In the genomic region with DNA sequence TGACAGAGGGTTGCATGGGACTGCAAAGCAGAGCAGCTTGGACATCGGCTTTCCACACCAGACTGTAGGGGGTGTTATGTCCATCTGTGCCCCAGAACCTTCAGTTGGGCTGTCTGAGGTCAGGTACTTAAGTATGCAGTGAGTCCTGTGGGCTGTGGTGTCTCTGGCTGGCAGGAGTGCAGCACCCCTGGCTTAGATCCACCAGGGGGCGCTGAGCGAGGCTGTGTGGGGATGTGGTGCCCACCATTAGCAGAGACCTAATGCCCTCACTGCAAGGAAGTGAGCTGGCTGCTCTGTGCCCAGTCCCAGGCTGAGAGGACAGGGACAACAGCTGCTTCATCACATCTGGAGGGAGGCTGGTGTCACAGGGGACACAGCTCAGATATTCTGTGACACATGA, we compare ENCODE assay signal across 8 mouse cellular contexts.
DNase-seq lines count a peak whose midpoint lies in the region; ATAC-seq lines count a peak whose summit lies in the region.

No protein-coding gene starts in this region.

- peaks cover 28% of the 10 kb centered on the region for H3K4me1 ChIP-seq in midbrain, embryonic 13.5 days (replicated peaks)

- H3K27me3 ChIP-seq in midbrain, embryonic 13.5 days, result no peaks in the 10 kb centered on the region

- no peak overlapping the region for H3K9ac ChIP-seq in midbrain, embryonic 13.5 days (replicated peaks)

- no peaks in the 10 kb centered on the region for H3K36me3 ChIP-seq in midbrain, embryonic 13.5 days

- 12% methylated on average over 3 of the region's 3 CpGs for WGBS in midbrain, embryonic 13.5 days

- peak; percentile 39 to 65 for DNase-seq in heart, adult 18-20 months
- no peak for DNase-seq in heart, adult 8-10 months (ENCODE audit: low spot score)
- DNase-seq in CD4-positive helper T cell, adult 2 months (ENCODE audit: low read depth, low spot score), result peak; percentile 29
- peak; percentile 22 for DNase-seq in c-Kit-positive CD71-positive TER-119-positive erythroid progenitor cells, embryonic 14.5 days (ENCODE audit: low spot score)
- peak; percentile 47 for DNase-seq in forelimb bud, embryonic 11.5 days (ENCODE audit: low read depth, low spot score)
- peak; percentile 31 to 71 for DNase-seq in left cerebral cortex, postnatal 10 days (ENCODE audit: extremely low spot score in 1 of 2, low spot score in 2 of 2)
- peak; percentile 71 for DNase-seq in thymus, postnatal 25 days

- no peak overlapping the region for H3K4me3 ChIP-seq in midbrain, embryonic 13.5 days (replicated peaks)

- intact Hi-C loops in left cerebral cortex, postnatal 10 days (cut with DNase I), result no loop called here

- peak; percentile 29 for ATAC-seq in midbrain, embryonic 13.5 days

- H3K9me3 ChIP-seq in midbrain, embryonic 13.5 days, result no peaks in the 10 kb centered on the region

- H3K27ac ChIP-seq in midbrain, embryonic 13.5 days, result no peak overlapping the region

- no peak overlapping the region for H3K4me2 ChIP-seq in midbrain, embryonic 13.5 days (replicated peaks)
